Mouse (Mus musculus): ENCODE measurements around the gene Shroom3. TPM values are rescaled to one million over a fixed set of nuclear protein-coding genes. Genes with fewer than 3 reads are reported as not detected.

Shroom3 gene
- 0.10 and 0.26 TPM in 2 replicates for polyA plus RNA-seq (2012)

DNA sequence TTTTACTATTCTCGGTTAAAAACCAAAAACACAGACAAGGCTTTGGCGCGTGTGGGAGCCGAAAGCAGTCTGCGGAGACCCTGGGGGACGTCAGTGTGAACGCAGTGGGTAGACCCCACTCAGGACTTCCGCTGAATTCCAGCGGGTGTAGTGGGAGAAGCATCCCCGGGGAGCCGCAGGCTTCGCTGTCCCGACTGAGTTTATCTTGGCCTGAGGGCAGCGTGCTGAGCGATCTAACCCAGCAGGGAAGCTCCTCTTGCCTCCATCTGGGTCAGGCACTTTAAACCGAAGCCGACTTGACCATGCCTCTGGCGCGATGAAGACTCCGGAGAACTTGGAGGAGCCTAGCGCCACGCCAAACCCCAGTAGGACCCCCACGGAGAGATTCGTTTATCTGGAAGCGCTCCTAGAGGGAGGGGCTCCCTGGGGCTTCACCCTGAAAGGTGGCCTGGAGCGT is at the start of gene Shroom3:
Gene Shroom3, plus strand, starts transcription at position 85 of the 457 bp plus-strand sequence.

GRCm38 (mm10) chr5:92674859-92675573 is 8.2 kb upstream of the Shroom3 start, which contains the start of gene Ccdc158:
Ccdc158 (minus strand) TSS chr5:92675271.

Other genes with a start within 250 kb of the Shroom3 start
- gene Nup54, start 248.2 kb upstream of the Shroom3 start, polyA plus RNA-seq (2012) = 13.2 and 13.7 TPM in 2 replicates
- gene Scarb2, start 176.6 kb upstream of the Shroom3 start, polyA plus RNA-seq (2012) = 7.1 and 7.2 TPM in 2 replicates
- not detected in 2 replicates for gene Fam47e, start 128.4 kb upstream of the Shroom3 start, polyA plus RNA-seq (2012)
- 0.22 and 0.43 TPM in 2 replicates for gene Stbd1, start 80.4 kb upstream of the Shroom3 start, polyA plus RNA-seq (2012)
- gene Ccdc158, start 8.2 kb upstream of the Shroom3 start, polyA plus RNA-seq (2012) = 0.85 and 0.92 TPM in 2 replicates

Measured in megakaryocyte-erythroid progenitor cell, adult 5 weeks (primary cell).